In the genomic region with DNA sequence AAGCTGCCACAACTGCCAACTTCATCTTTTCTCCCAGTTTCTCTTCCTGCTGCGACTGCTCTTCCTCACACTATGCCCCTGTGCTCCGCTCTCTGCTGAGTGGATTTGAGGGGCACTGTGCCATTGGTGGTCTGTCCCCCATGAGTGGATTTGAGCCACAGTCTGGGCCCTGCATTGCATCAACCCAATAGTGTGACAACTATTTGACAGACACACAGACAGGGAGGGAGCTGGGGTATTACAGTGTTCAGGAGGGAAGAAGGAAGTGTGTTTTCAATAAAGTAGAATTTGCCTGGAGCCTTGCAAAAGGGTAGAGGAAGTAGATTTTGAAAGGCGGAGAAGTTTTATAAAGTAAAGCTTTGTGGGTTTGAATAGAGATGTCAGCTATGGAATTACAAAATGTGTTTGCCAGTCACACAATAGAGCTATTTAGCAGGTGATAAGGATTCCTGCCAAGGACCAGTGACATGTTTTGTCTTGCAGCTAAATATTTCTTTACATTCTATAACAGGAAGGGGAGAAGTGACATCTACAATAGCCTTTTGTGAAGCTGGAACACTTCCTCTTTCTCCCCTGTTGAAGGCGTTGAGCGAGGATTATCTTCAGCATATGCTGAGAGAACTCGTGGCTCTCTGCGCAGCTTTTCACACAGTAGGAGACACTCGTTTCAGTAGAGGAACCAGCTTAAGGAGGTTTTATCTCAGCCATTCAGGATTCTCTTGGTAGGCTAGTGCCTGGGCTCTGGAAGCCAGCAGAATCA, we compare ENCODE assay signal across 10 mouse cellular contexts. TPM values are rescaled to one million over a fixed set of nuclear protein-coding genes. Genes with fewer than 3 reads are reported as not detected.
DNase-seq lines count a peak whose midpoint lies in the region; ATAC-seq lines count a peak whose summit lies in the region.
"Had no signal": no experiment of that assay in that cellular context is flagged by ENCODE, and none has a peak within 500 bp of the region (broad histone marks: within the 10 kb centered on the region; RNA-seq: fewer than 3 reads in every experiment).

No protein-coding gene starts in this region.

- no peak overlapping the region for H3K4me3 ChIP-seq in heart, embryonic 15.5 days
- H3K4me3 ChIP-seq in midbrain, embryonic 14.5 days (replicated peaks; ENCODE audit: low read depth, low read length): no peak overlapping the region
- H3K4me3 ChIP-seq in midbrain, embryonic 16.5 days (ENCODE audit: low read depth, low read length): no peak overlapping the region
- H3K4me3 ChIP-seq in forebrain, embryonic 16.5 days (replicated peaks; ENCODE audit: low read length): no peak overlapping the region
- H3K4me3 ChIP-seq in hindbrain, embryonic 14.5 days (replicated peaks; ENCODE audit: low read length): no peak overlapping the region

- DNase-seq in heart, postnatal 14 days: no peak
- DNase-seq in midbrain, embryonic 14.5 days: peak; percentile 34
- peak; percentile 7 for DNase-seq in lung, postnatal 14 days
- no peak for DNase-seq in hindbrain, embryonic 14.5 days (ENCODE audit: low spot score)
- DNase-seq in kidney, adult 8-10 months: no peak
- DNase-seq: embryo, embryonic 11 days had no signal

- H3K4me1 ChIP-seq in heart, embryonic 15.5 days (replicated peaks): peaks cover 6% of the 10 kb centered on the region; the same call in 1 of the 2 replicates
- H3K4me1 ChIP-seq in midbrain, embryonic 14.5 days (ENCODE audit: control insufficient read depth, insufficient read depth, low read length): no peaks in the 10 kb centered on the region
- H3K4me1 ChIP-seq in midbrain, embryonic 16.5 days (ENCODE audit: control insufficient read depth, insufficient read depth, low read length): no peaks in the 10 kb centered on the region
- H3K4me1 ChIP-seq in forebrain, embryonic 16.5 days (replicated peaks; ENCODE audit: control insufficient read depth, insufficient read depth, low read length): peaks cover 4% of the 10 kb centered on the region
- no peaks in the 10 kb centered on the region for H3K4me1 ChIP-seq in hindbrain, embryonic 14.5 days (replicated peaks; ENCODE audit: control insufficient read depth, insufficient read depth, low read length)

- H3K9me3 ChIP-seq in heart, embryonic 15.5 days (replicated peaks): no peaks in the 10 kb centered on the region
- H3K9me3 ChIP-seq in midbrain, embryonic 14.5 days (ENCODE audit: control insufficient read depth, low read length): no peaks in the 10 kb centered on the region
- no peaks in the 10 kb centered on the region; the same call in 1 of the 2 replicates for H3K9me3 ChIP-seq in midbrain, embryonic 16.5 days (replicated peaks; ENCODE audit: control insufficient read depth, low read length, poor library complexity, severe bottlenecking)
- no peaks in the 10 kb centered on the region for H3K9me3 ChIP-seq in forebrain, embryonic 16.5 days (ENCODE audit: control insufficient read depth, low read length)
- no peaks in the 10 kb centered on the region for H3K9me3 ChIP-seq in hindbrain, embryonic 14.5 days (ENCODE audit: control insufficient read depth, low read length)

- no peak overlapping the region for H3K9ac ChIP-seq in heart, embryonic 15.5 days
- H3K9ac ChIP-seq in midbrain, embryonic 14.5 days (replicated peaks; ENCODE audit: low read length): no peak overlapping the region
- H3K9ac ChIP-seq in midbrain, embryonic 16.5 days (ENCODE audit: low read depth, low read length): no peak overlapping the region
- H3K9ac ChIP-seq in forebrain, embryonic 16.5 days (replicated peaks; ENCODE audit: low read depth, low read length): no peak overlapping the region
- no peak overlapping the region for H3K9ac ChIP-seq in hindbrain, embryonic 14.5 days

- no peaks in the 10 kb centered on the region for H3K36me3 ChIP-seq in heart, embryonic 15.5 days
- H3K36me3 ChIP-seq in midbrain, embryonic 14.5 days (ENCODE audit: control insufficient read depth, insufficient read depth, low read length): no peaks in the 10 kb centered on the region
- no peaks in the 10 kb centered on the region for H3K36me3 ChIP-seq in midbrain, embryonic 16.5 days (ENCODE audit: control insufficient read depth, insufficient read depth, low read length)
- H3K36me3 ChIP-seq in forebrain, embryonic 16.5 days (ENCODE audit: control insufficient read depth, insufficient read depth): no peaks in the 10 kb centered on the region
- H3K36me3 ChIP-seq in hindbrain, embryonic 14.5 days (replicated peaks; ENCODE audit: control insufficient read depth, insufficient read depth): no peaks in the 10 kb centered on the region

- no peak for ATAC-seq in heart, embryonic 15.5 days (replicated peaks; ENCODE audit: insufficient number of reproducible peaks, insufficient read depth, low FRiP score, low read depth)
- ATAC-seq in midbrain, embryonic 14.5 days (ENCODE audit: low FRiP score, low TSS enrichment): peak; percentile 31; the same call in 1 of the 2 replicates
- ATAC-seq in midbrain, embryonic 16.5 days: no peak
- ATAC-seq in forebrain, embryonic 16.5 days: no peak
- ATAC-seq in hindbrain, embryonic 14.5 days (ENCODE audit: low FRiP score): no peak
- ATAC-seq: hindbrain, embryonic 16.5 days had no signal

- no peak overlapping the region for H3K4me2 ChIP-seq in heart, embryonic 15.5 days
- H3K4me2 ChIP-seq in midbrain, embryonic 14.5 days (ENCODE audit: low read length): no peak overlapping the region
- no peak overlapping the region for H3K4me2 ChIP-seq in midbrain, embryonic 16.5 days (ENCODE audit: low read length)
- H3K4me2 ChIP-seq in forebrain, embryonic 16.5 days (ENCODE audit: low read length): no peak overlapping the region
- no peak overlapping the region for H3K4me2 ChIP-seq in hindbrain, embryonic 14.5 days (replicated peaks)

- WGBS in heart, embryonic 15.5 days: 45% methylated on average over 8 of the region's 8 CpGs
- WGBS in midbrain, embryonic 14.5 days: 34% methylated on average over 8 of the region's 8 CpGs
- 42% methylated on average over 8 of the region's 8 CpGs for WGBS in midbrain, embryonic 16.5 days
- 54% methylated on average over 8 of the region's 8 CpGs for WGBS in forebrain, embryonic 16.5 days
- WGBS in hindbrain, embryonic 14.5 days: 72% methylated on average over 8 of the region's 8 CpGs

- no peaks in the 10 kb centered on the region for H3K27me3 ChIP-seq in heart, embryonic 15.5 days
- H3K27me3 ChIP-seq in midbrain, embryonic 14.5 days (ENCODE audit: control insufficient read depth, insufficient read depth, low read length): no peaks in the 10 kb centered on the region
- H3K27me3 ChIP-seq in midbrain, embryonic 16.5 days (ENCODE audit: control insufficient read depth, insufficient read depth, low read depth, low read length): no peaks in the 10 kb centered on the region
- no peaks in the 10 kb centered on the region for H3K27me3 ChIP-seq in forebrain, embryonic 16.5 days (replicated peaks; ENCODE audit: control insufficient read depth, insufficient read depth, low read length)
- no peaks in the 10 kb centered on the region for H3K27me3 ChIP-seq in hindbrain, embryonic 14.5 days (ENCODE audit: control insufficient read depth, insufficient read depth, low read length)

- H3K27ac ChIP-seq in heart, embryonic 15.5 days: peak overlapping the region; percentile 46
- no peak overlapping the region for H3K27ac ChIP-seq in midbrain, embryonic 14.5 days (replicated peaks; ENCODE audit: low read depth, low read length)
- H3K27ac ChIP-seq in midbrain, embryonic 16.5 days (ENCODE audit: low read length): no peak overlapping the region
- no peak overlapping the region for H3K27ac ChIP-seq in forebrain, embryonic 16.5 days (ENCODE audit: low read length)
- H3K27ac ChIP-seq in hindbrain, embryonic 14.5 days: no peak overlapping the region

- intact Hi-C loops in heart, postnatal 14 days (cut with DNase I): no loop called here

RNA-seq across cellular contexts. Expression of gene Strap, which starts 38.3 kb away (rescaled TPM):
- 106 and 109 TPM in 2 replicates for polyA plus RNA-seq in heart, embryonic 15.5 days (2015; fragmentation: Nextera tagmentation; extraction: Ambion mirVana)
- total RNA-seq in heart, postnatal 14 days (2021): 10 to 100 TPM; 78.8 to 88.3 TPM
- polyA plus RNA-seq in midbrain, embryonic 14.5 days (2014; fragmentation: Nextera tagmentation; extraction: Ambion mirVana): 175 and 203 TPM in 2 replicates
- 161 and 170 TPM in 2 replicates for polyA plus RNA-seq in midbrain, embryonic 16.5 days (2015; fragmentation: Nextera tagmentation; extraction: Ambion mirVana)
- 188 and 201 TPM in 2 replicates for polyA plus RNA-seq in forebrain, embryonic 16.5 days (2015; fragmentation: Nextera tagmentation; extraction: Ambion mirVana)
- polyA plus RNA-seq in hindbrain, embryonic 14.5 days (2014; fragmentation: Nextera tagmentation; extraction: Ambion mirVana): 177 and 191 TPM in 2 replicates

RNA-seq across cellular contexts. Expression of gene Eps8, which starts 41.9 kb away (rescaled TPM):
- polyA plus RNA-seq in heart, embryonic 15.5 days (2015; fragmentation: Nextera tagmentation; extraction: Ambion mirVana): 25.0 and 33.3 TPM in 2 replicates
- 10 to 100 TPM; 19.7 to 20.6 TPM for total RNA-seq in heart, postnatal 14 days (2021)
- 19.2 and 21.0 TPM in 2 replicates for polyA plus RNA-seq in midbrain, embryonic 14.5 days (2014; fragmentation: Nextera tagmentation; extraction: Ambion mirVana)
- polyA plus RNA-seq in midbrain, embryonic 16.5 days (2015; fragmentation: Nextera tagmentation; extraction: Ambion mirVana): 24.3 and 26.4 TPM in 2 replicates
- 16.6 and 20.9 TPM in 2 replicates for polyA plus RNA-seq in forebrain, embryonic 16.5 days (2015; fragmentation: Nextera tagmentation; extraction: Ambion mirVana)
- 20.2 and 28.3 TPM in 2 replicates for polyA plus RNA-seq in hindbrain, embryonic 14.5 days (2014; fragmentation: Nextera tagmentation; extraction: Ambion mirVana)

RNA-seq across cellular contexts. Expression of gene Dera, which starts 57.7 kb away (rescaled TPM):
- 37.2 and 38.1 TPM in 2 replicates for polyA plus RNA-seq in heart, embryonic 15.5 days (2015; fragmentation: Nextera tagmentation; extraction: Ambion mirVana)
- 10 to 100 TPM; 10.2 to 10.9 TPM for total RNA-seq in heart, postnatal 14 days (2021)
- polyA plus RNA-seq in midbrain, embryonic 14.5 days (2014; fragmentation: Nextera tagmentation; extraction: Ambion mirVana): 10.1 and 15.9 TPM in 2 replicates
- 10.6 and 12.8 TPM in 2 replicates for polyA plus RNA-seq in midbrain, embryonic 16.5 days (2015; fragmentation: Nextera tagmentation; extraction: Ambion mirVana)
- 8.9 and 11.3 TPM in 2 replicates for polyA plus RNA-seq in forebrain, embryonic 16.5 days (2015; fragmentation: Nextera tagmentation; extraction: Ambion mirVana)
- polyA plus RNA-seq in hindbrain, embryonic 14.5 days (2014; fragmentation: Nextera tagmentation; extraction: Ambion mirVana): 12.5 and 12.9 TPM in 2 replicates

Comparison
In these comparisons a context has a peak if more than half of its experiments do, and no peak if none do; other contexts are left out.
1. DNase-seq: peak in midbrain, embryonic 14.5 days (single experiment) and lung, postnatal 14 days (single experiment); none in heart, postnatal 14 days (0 of 2), hindbrain, embryonic 14.5 days (single experiment) and kidney, adult 8-10 months (0 of 2).